Mouse (Mus musculus): ENCODE results near the gene Dlx3.

GRCm38 (mm10) chr11:95142980-95143575 lies 23.2 kb downstream of the Dlx3 start:
- TF ChIP-seq CTCF (IDR thresholded peaks at IDR 0.05) (no peak), EP300 (IDR thresholded peaks at IDR 0.05) (no peak)

Measured in lung, postnatal 0 days (tissue).